Comparison of ENCODE assay signal across 7 mouse cellular contexts in genomic region chr12:81484727-81485191, GRCm38 (mm10). TPM values are rescaled to one million over a fixed set of nuclear protein-coding genes. Genes with fewer than 3 reads are reported as not detected.
DNase-seq lines count a peak whose midpoint lies in the region; ATAC-seq lines count a peak whose summit lies in the region.

TSS of gene Cox16 (minus strand) at chr12:81485127.

- H3K27ac ChIP-seq in intestine, embryonic 15.5 days: peak within 1 kb of the TSS; percentile 98
- peak within 1 kb of the TSS; percentile 92 for H3K27ac ChIP-seq in midbrain, embryonic 10.5 days (replicated peaks)

- H3K9me3 ChIP-seq in intestine, embryonic 15.5 days: no peaks in the 10 kb centered on the region
- H3K9me3 ChIP-seq in midbrain, embryonic 10.5 days (replicated peaks): no peaks in the 10 kb centered on the region

- peak within 1 kb of the TSS; percentile 76 for H3K4me3 ChIP-seq in intestine, embryonic 15.5 days (replicated peaks)
- H3K4me3 ChIP-seq in midbrain, embryonic 10.5 days: peak within 1 kb of the TSS; percentile 71

- no peaks in the 10 kb centered on the region for H3K36me3 ChIP-seq in intestine, embryonic 15.5 days
- 0 out of 2 replicates have a peak, but pooled peaks cover under 1% of the 10 kb centered on the region for H3K36me3 ChIP-seq in midbrain, embryonic 10.5 days

- peak within 1 kb of the TSS; percentile 62 for H3K4me2 ChIP-seq in intestine, embryonic 15.5 days (replicated peaks)

- H3K27me3 ChIP-seq in intestine, embryonic 15.5 days (replicated peaks): no peaks in the 10 kb centered on the region
- H3K27me3 ChIP-seq in midbrain, embryonic 10.5 days (ENCODE audit: low read depth, poor library complexity, severe bottlenecking): no peaks in the 10 kb centered on the region

- intact Hi-C loops in gastrocnemius, postnatal 36 days (cut with DNase I): no loop called here
- intact Hi-C loops in left cerebral cortex, postnatal 25 days (cut with DNase I): loop anchor here (1.0 to 5.0 kb wide), 2 partner anchors 48 to 111 kb away; partner anchors contain the start of genes Gm20498, Med6 and Synj2bp

- H3K4me1 ChIP-seq in intestine, embryonic 15.5 days (replicated peaks): no peaks in the 10 kb centered on the region
- H3K4me1 ChIP-seq in midbrain, embryonic 10.5 days: peaks cover 8% of the 10 kb centered on the region; the same call in 1 of the 2 replicates

- ATAC-seq in intestine, embryonic 15.5 days: peak; percentile 99

- WGBS in intestine, embryonic 15.5 days: under 1% methylated on average over 31 of the region's 31 CpGs
- under 1% methylated on average over 31 of the region's 31 CpGs for WGBS in midbrain, embryonic 10.5 days

- peak within 1 kb of the TSS; percentile 84 for H3K9ac ChIP-seq in intestine, embryonic 15.5 days

- DNase-seq in adrenal gland, adult 2 months: peak; percentile 94
- DNase-seq in embryo, embryonic 11.5 days (ENCODE audit: low read depth, low spot score): peak; percentile 73
- DNase-seq in gastrocnemius, postnatal 36 days: peak; percentile 81 to 91
- peak; percentile 92 for DNase-seq in left cerebral cortex, postnatal 25 days (ENCODE audit: low spot score in 2 of 2)
- peak; percentile 89 for DNase-seq in midbrain, embryonic 10.5 days (ENCODE audit: low spot score)
- DNase-seq in right cerebral cortex, postnatal 4 days: peak; percentile 79

RNA-seq across cellular contexts. Expression of gene Cox16, which starts in this region (rescaled TPM):
- 100 to 1,000 TPM in 1 of 2 experiments, 10 to 100 TPM in 1; 92.5 to 102 TPM for total RNA-seq in adrenal gland, adult 2 months (2021)
- 79.1 and 90.6 TPM in 2 replicates for polyA plus RNA-seq in adrenal gland, adult 2 months (2012; rRNA removed)
- 10 to 100 TPM; 76.4 to 83.3 TPM for total RNA-seq in gastrocnemius, postnatal 36 days (2021)
- polyA plus RNA-seq in intestine, embryonic 15.5 days (2015; fragmentation: Nextera tagmentation; extraction: Ambion mirVana): 159 and 174 TPM in 2 replicates
- 10 to 100 TPM; 35.2 to 40.7 TPM for total RNA-seq in left cerebral cortex, postnatal 25 days (2021)
- 125 and 129 TPM in 2 replicates for polyA plus RNA-seq in midbrain, embryonic 10.5 days (2016; fragmentation: Nextera tagmentation; extraction: Ambion mirVana)

Comparison
In these comparisons a context has a peak if more than half of its experiments do, and no peak if none do; other contexts are left out.
1. Peak in every context shown above with its lines: DNase-seq, ATAC-seq, H3K4me3 ChIP-seq and H3K27ac ChIP-seq.